Mouse (Mus musculus) stomach, postnatal 0 days (tissue): Measurements from ENCODE around the gene Olfr922. TPM values are rescaled to one million over a fixed set of nuclear protein-coding genes. Genes with fewer than 3 reads are reported as not detected.

Experiments
- ATAC-seq: fragments of 200-750 bp; cut with Nextera tagmentation; 2 replicates; pipeline ENCODE4 v1.8.0; 2017; ENCODE audit not compliant: low FRiP score, low TSS enrichment
- DNase-seq: peaks from one replicate; pipeline ENCODE4 v3.0.0-alpha.2; 2016; ENCODE audit warnings: low spot score
- H3K27ac ChIP-seq: fragments of 300-500 bp; sonication (generic); replicated peaks from 2 replicates; pipeline ENCODE4 v1.5.1; 2014; ENCODE audit warnings: mild to moderate bottlenecking, control low read depth
- H3K27me3 ChIP-seq: fragments of 300-500 bp; sonication (generic); 2 replicates; pipeline ENCODE4 v1.6.1; 2014; ENCODE audit warnings: low read length; ENCODE audit not compliant: control insufficient read depth, insufficient read depth
- H3K36me3 ChIP-seq: fragments of 300-500 bp; sonication (generic); 2 replicates; pipeline ENCODE4 v1.6.1; 2014; ENCODE audit warnings: low read length, mixed read lengths; ENCODE audit not compliant: control insufficient read depth, insufficient read depth
- H3K4me1 ChIP-seq: fragments of 300-500 bp; sonication (generic); replicated peaks from 2 replicates; pipeline ENCODE4 v1.6.1; 2014; ENCODE audit warnings: antibody characterized with exemption; ENCODE audit not compliant: control insufficient read depth, insufficient read depth
- H3K4me2 ChIP-seq: fragments of 300-500 bp; sonication (generic); replicated peaks from 2 replicates; pipeline ENCODE4 v1.6.1; 2014; ENCODE audit warnings: low read depth, mild to moderate bottlenecking, control low read depth, moderate library complexity
- H3K4me3 ChIP-seq: fragments of 300-500 bp; sonication (generic); 2 replicates; pipeline ENCODE4 v1.5.1; 2014; ENCODE audit warnings: low read depth, low read length, control low read depth
- H3K9ac ChIP-seq: fragments of 300-500 bp; sonication (generic); 2 replicates; pipeline ENCODE4 v1.6.1; 2014; ENCODE audit warnings: mild to moderate bottlenecking, low read length, control low read depth, mixed read lengths
- H3K9me3 ChIP-seq: fragments of 300-500 bp; sonication (generic); 2 replicates; pipeline ENCODE4 v1.6.1; 2016; ENCODE audit warnings: low read length; ENCODE audit not compliant: control insufficient read depth
- CTCF ChIP-seq: IDR thresholded peaks from 2 replicates; pipeline ENCODE4 v1.5.1; 2016; ENCODE audit warnings: antibody characterized with exemption, low read depth, mild to moderate bottlenecking, moderate library complexity
- EP300 ChIP-seq: optimal IDR thresholded peaks from 2 replicates; pipeline ENCODE3; 2016; ENCODE audit warnings: antibody characterized with exemption
- WGBS: fragments of 180-500 bp; shearing (Covaris S2); extraction: QIAGEN DNeasy Blood & Tissue Kit; methylation state at CpG from one replicate; pipeline ENCODE4 v1.1.7; 2014; 5-methylcytosine and 5-hydroxymethylcytosine counted together
- polyA plus RNA-seq: library from polyadenylated mRNA; unstranded; fragments of >200 nt; fragmentation: Nextera tagmentation; extraction: Ambion mirVana; gene quantifications from 2 replicates; pipeline ENCODE4 v1.2.1, GENCODE M21; 2015

Gene Olfr922
- polyA plus RNA-seq, result not detected in 2 replicates

- no peak within 1 kb of the TSS for H3K4me3 ChIP-seq
- 55% methylated on average over 2 of the region's 2 CpGs for WGBS
- H3K4me2 ChIP-seq, result no peak within 1 kb of the TSS
- no peak within 1 kb of the TSS for H3K27ac ChIP-seq
- DNase-seq (no peak), ATAC-seq (no peak)
- TF ChIP-seq CTCF, result no peak
- no peak for TF ChIP-seq EP300
- no peaks in the 10 kb centered on the region for H3K9me3 ChIP-seq
- no peaks in the 10 kb centered on the region for H3K27me3 ChIP-seq
- no peaks in the 10 kb centered on the region for H3K4me1 ChIP-seq
- no peak within 1 kb of the TSS for H3K9ac ChIP-seq
- no peaks in the 10 kb centered on the region for H3K36me3 ChIP-seq
Observed at GRCm38 (mm10) chr9:38814314-38814713, at the start of gene Olfr922. TSS of gene Olfr922 (plus strand) at chr9:38814614.

GRCm38 (mm10) chr9:38772768-38773167, 41.6 kb upstream of the Olfr922 start, which contains the start of gene Olfr921:
TSS of gene Olfr921 (plus strand) at chr9:38773068.
- DNase-seq (no peak), ATAC-seq (no peak)
- no peak within 1 kb of the TSS for H3K27ac ChIP-seq
- H3K9me3 ChIP-seq, result no peaks in the 10 kb centered on the region
- H3K4me1 ChIP-seq, result no peaks in the 10 kb centered on the region
- H3K36me3 ChIP-seq, result no peaks in the 10 kb centered on the region
- H3K4me3 ChIP-seq, result no peak within 1 kb of the TSS
- no peak for TF ChIP-seq EP300
- TF ChIP-seq CTCF, result no peak
- H3K27me3 ChIP-seq, result no peaks in the 10 kb centered on the region
- H3K9ac ChIP-seq, result no peak within 1 kb of the TSS
- H3K4me2 ChIP-seq, result no peak within 1 kb of the TSS

GRCm38 (mm10) chr9:38792689-38793088, 21.7 kb upstream of the Olfr922 start:
- DNase-seq (no peak), ATAC-seq (no peak)
- H3K27me3 ChIP-seq, result no peaks in the 10 kb centered on the region
- 90% methylated on average over 2 of the region's 2 CpGs for WGBS
- H3K9ac ChIP-seq, result no peak overlapping the region
- no peak overlapping the region for H3K4me3 ChIP-seq
- no peaks in the 10 kb centered on the region for H3K9me3 ChIP-seq
- H3K4me1 ChIP-seq, result no peaks in the 10 kb centered on the region
- no peak overlapping the region for H3K4me2 ChIP-seq
- TF ChIP-seq CTCF (no peak), EP300 (no peak)
- no peaks in the 10 kb centered on the region for H3K36me3 ChIP-seq
- H3K27ac ChIP-seq, result no peak overlapping the region

- ATAC-seq (no peak), DNase-seq (no peak)
- H3K4me3 ChIP-seq, result no peak overlapping the region
- TF ChIP-seq CTCF (peak; percentile 15; the same call in 1 of the 2 replicates), EP300 (no peak)
- H3K27ac ChIP-seq, result no peak overlapping the region
- H3K9me3 ChIP-seq, result no peaks in the 10 kb centered on the region
- no peaks in the 10 kb centered on the region for H3K4me1 ChIP-seq
- H3K36me3 ChIP-seq, result no peaks in the 10 kb centered on the region
- H3K27me3 ChIP-seq, result no peaks in the 10 kb centered on the region
- H3K9ac ChIP-seq, result no peak overlapping the region
- no peak overlapping the region for H3K4me2 ChIP-seq
Observed at GRCm38 (mm10) chr9:38805696-38806095, 8.7 kb upstream of the Olfr922 start.

GRCm38 (mm10) chr9:38815458-38815986, 1.1 kb downstream of the Olfr922 start:
- Histone ChIP-seq H3K4me3 (no peak overlapping the region), H3K9ac (no peak overlapping the region), H3K4me2 (no peak overlapping the region), H3K36me3 (no peaks in the 10 kb centered on the region), H3K4me1 (no peaks in the 10 kb centered on the region), H3K27ac (no peak overlapping the region), H3K9me3 (no peaks in the 10 kb centered on the region), H3K27me3 (no peaks in the 10 kb centered on the region)
- WGBS, result 81% methylated on average over 1 of the region's 1 CpGs
- ATAC-seq, result no peak
- no peak for TF ChIP-seq CTCF
- TF ChIP-seq EP300, result no peak
- no peak for DNase-seq

GRCm38 (mm10) chr9:38826245-38826644, 11.8 kb downstream of the Olfr922 start, which contains the start of gene Olfr923:
TSS of gene Olfr923 (plus strand) at chr9:38826545.
- Histone ChIP-seq H3K9ac (no peak within 1 kb of the TSS), H3K27me3 (no peaks in the 10 kb centered on the region), H3K9me3 (no peaks in the 10 kb centered on the region), H3K4me2 (no peak within 1 kb of the TSS), H3K4me1 (no peaks in the 10 kb centered on the region), H3K36me3 (no peaks in the 10 kb centered on the region), H3K4me3 (no peak within 1 kb of the TSS), H3K27ac (no peak within 1 kb of the TSS)
- WGBS, result 88% methylated on average over 1 of the region's 1 CpGs
- TF ChIP-seq EP300 (no peak), CTCF (no peak)
- ATAC-seq (no peak), DNase-seq (no peak)
